Mouse (Mus musculus) forebrain, embryonic 11.5 days (tissue): ENCODE results near the gene Usp10. TPM values are rescaled to one million over a fixed set of nuclear protein-coding genes. Genes with fewer than 3 reads are reported as not detected.

Source experiments
- ATAC-seq: fragments of 200-750 bp; cut with Nextera tagmentation; replicated peaks from 2 replicates; pipeline ENCODE4 v1.8.0; 2017; ENCODE audit warnings: moderate TSS enrichment; ENCODE audit not compliant: low FRiP score
- DNase-seq: peaks from one replicate; pipeline ENCODE4 v3.0.0-alpha.2; 2017; ENCODE audit warnings: low spot score
- H3K27ac ChIP-seq: fragments of 300-500 bp; sonication (generic); 2 replicates; pipeline ENCODE4 v1.5.1; 2014; ENCODE audit warnings: low read depth, low read length
- H3K27me3 ChIP-seq: fragments of 300-500 bp; sonication (generic); 2 replicates; pipeline ENCODE4 v1.6.1; 2014; ENCODE audit warnings: mild to moderate bottlenecking, low read length, mixed read lengths; ENCODE audit not compliant: control insufficient read depth, insufficient read depth
- H3K36me3 ChIP-seq: fragments of 300-500 bp; sonication (generic); 2 replicates; pipeline ENCODE4 v1.6.1; 2014; ENCODE audit warnings: mild to moderate bottlenecking, low read length, moderate library complexity, mixed read lengths; ENCODE audit not compliant: control insufficient read depth, insufficient read depth
- H3K4me1 ChIP-seq: fragments of 300-500 bp; sonication (generic); replicated peaks from 2 replicates; pipeline ENCODE4 v1.6.1; 2014; ENCODE audit warnings: low read length, mixed read lengths; ENCODE audit not compliant: control insufficient read depth, insufficient read depth
- H3K4me2 ChIP-seq: fragments of 300-500 bp; sonication (generic); 2 replicates; pipeline ENCODE4 v1.6.1; 2014; ENCODE audit warnings: low read depth, mild to moderate bottlenecking, low read length, moderate library complexity, mixed read lengths; ENCODE audit not compliant: severe bottlenecking
- H3K4me3 ChIP-seq: fragments of 300-500 bp; sonication (generic); 2 replicates; pipeline ENCODE4 v1.5.1; 2014; ENCODE audit warnings: low read depth, low read length
- H3K9ac ChIP-seq: fragments of 300-500 bp; sonication (generic); 2 replicates; pipeline ENCODE4 v1.6.1; 2014; ENCODE audit warnings: low read length
- H3K9me3 ChIP-seq: fragments of 300-500 bp; sonication (generic); 2 replicates; pipeline ENCODE4 v1.6.1; 2016; ENCODE audit warnings: low read length, mixed read lengths; ENCODE audit not compliant: control insufficient read depth
- WGBS: fragments of 180-500 bp; shearing (Covaris S2); extraction: QIAGEN DNeasy Blood & Tissue Kit; methylation state at CpG from one replicate; pipeline ENCODE4 v1.1.7; 2014; 5-methylcytosine and 5-hydroxymethylcytosine counted together
- polyA plus RNA-seq: library from polyadenylated mRNA; unstranded; fragments of >200 nt; fragmentation: Nextera tagmentation; extraction: Ambion mirVana; gene quantifications from 2 replicates; pipeline ENCODE4 v1.2.1, GENCODE M21; 2014

Usp10 gene
- polyA plus RNA-seq, 1 experiment from 2014 or later: 209 TPM

DNA sequence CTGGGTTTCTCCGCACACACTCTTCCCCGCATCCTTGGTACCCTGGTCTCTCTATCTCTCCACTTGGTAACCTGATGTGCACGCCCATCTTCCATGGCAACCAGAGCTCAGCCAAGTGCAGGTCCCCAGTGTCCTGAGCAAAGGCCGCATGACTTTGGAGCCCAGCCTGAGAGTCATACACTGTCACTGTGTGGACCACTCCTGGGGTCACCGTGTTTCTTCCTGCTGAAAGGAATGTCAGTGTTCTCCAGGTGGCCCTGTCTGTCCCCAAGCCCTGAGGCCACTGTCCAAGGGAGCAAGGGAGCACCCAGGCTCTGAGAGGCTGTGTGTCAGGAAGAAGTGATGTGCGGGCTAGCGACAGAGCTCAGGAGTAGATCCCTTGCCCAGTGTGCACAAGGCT, 26.9 kb upstream of the Usp10 start:
- ATAC-seq: no peak
- Histone ChIP-seq H3K4me1 (0 out of 2 replicates have a peak, but pooled peaks cover 3% of the 10 kb centered on the region), H3K36me3 (no peaks in the 10 kb centered on the region), H3K9ac (no peak overlapping the region), H3K4me3 (no peak overlapping the region), H3K9me3 (no peaks in the 10 kb centered on the region), H3K4me2 (no peak overlapping the region), H3K27me3 (no peaks in the 10 kb centered on the region), H3K27ac (no peak overlapping the region)
- WGBS: 90% methylated on average over 7 of the region's 7 CpGs
- no peak for DNase-seq

DNA sequence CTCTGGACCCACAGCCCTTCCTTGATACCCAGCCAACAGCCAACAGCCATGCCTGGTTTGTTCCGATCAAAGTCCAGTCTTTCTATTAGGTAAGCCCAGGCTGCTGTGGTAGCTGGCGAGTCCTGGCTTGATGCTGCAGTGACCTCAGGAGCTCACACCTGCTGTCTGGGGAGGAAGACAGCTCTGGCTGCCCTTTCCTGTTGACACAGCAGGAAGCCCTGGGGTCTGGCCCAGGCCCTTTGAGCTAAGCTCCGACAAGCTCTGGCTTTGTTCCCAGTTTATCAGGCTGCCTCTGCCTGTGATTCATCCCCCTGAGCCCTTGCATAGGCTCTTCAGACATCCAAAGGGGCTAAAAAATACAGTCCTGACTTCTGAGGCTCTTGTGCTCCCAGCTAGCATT, 24.5 kb upstream of the Usp10 start:
- Histone ChIP-seq H3K27ac (no peak overlapping the region), H3K4me2 (no peak overlapping the region), H3K27me3 (no peaks in the 10 kb centered on the region), H3K36me3 (no peaks in the 10 kb centered on the region), H3K4me1 (0 out of 2 replicates have a peak, but pooled peaks cover 3% of the 10 kb centered on the region), H3K9me3 (no peaks in the 10 kb centered on the region), H3K9ac (no peak overlapping the region), H3K4me3 (no peak overlapping the region)
- WGBS: 30% methylated on average over 3 of the region's 3 CpGs
- ATAC-seq (no peak), DNase-seq (no peak)

GRCm38 (mm10) chr8:119887130-119887529, 23.0 kb upstream of the Usp10 start:
- Histone ChIP-seq H3K9me3 (no peaks in the 10 kb centered on the region), H3K27ac (no peak overlapping the region), H3K27me3 (no peaks in the 10 kb centered on the region), H3K4me2 (no peak overlapping the region), H3K9ac (no peak overlapping the region), H3K4me1 (0 out of 2 replicates have a peak, but pooled peaks cover 3% of the 10 kb centered on the region), H3K36me3 (no peaks in the 10 kb centered on the region), H3K4me3 (no peak overlapping the region)
- WGBS: 93% methylated on average over 3 of the region's 3 CpGs
- peak; percentile 76 for DNase-seq
- no peak for ATAC-seq

DNA sequence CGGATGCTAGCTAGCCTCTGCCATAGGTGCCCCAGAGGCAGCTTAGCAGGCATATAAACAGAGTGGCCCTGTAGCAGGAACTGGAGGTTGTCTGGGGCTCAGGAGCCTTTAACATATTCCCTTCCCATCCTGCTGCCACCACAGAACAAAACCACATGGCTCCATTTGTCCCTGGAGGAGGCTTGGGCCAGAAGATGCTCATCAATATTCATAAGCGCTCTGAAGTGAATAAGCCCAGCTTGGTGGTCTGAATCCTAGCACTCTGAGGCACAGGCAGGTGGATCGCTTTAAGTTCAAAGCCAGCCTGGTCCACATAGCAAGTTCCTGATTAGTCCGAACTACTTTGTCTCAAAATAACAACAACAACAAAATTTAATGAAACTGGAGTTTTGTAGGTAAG, 22.1 kb upstream of the Usp10 start:
- Histone ChIP-seq H3K36me3 (no peaks in the 10 kb centered on the region), H3K4me1 (0 out of 2 replicates have a peak, but pooled peaks cover 3% of the 10 kb centered on the region), H3K9ac (no peak overlapping the region), H3K27ac (no peak overlapping the region), H3K4me3 (no peak overlapping the region), H3K4me2 (no peak overlapping the region), H3K9me3 (no peaks in the 10 kb centered on the region), H3K27me3 (no peaks in the 10 kb centered on the region)
- DNase-seq: no peak
- WGBS: 67% methylated on average over 4 of the region's 4 CpGs
- no peak for ATAC-seq

- H3K9me3 ChIP-seq: no peaks in the 10 kb centered on the region
- H3K9ac ChIP-seq: no peak overlapping the region
- H3K27me3 ChIP-seq: peaks cover 17% of the 10 kb centered on the region
- ATAC-seq (no peak), DNase-seq (no peak)
- 82% methylated on average over 4 of the region's 4 CpGs for WGBS
- H3K27ac ChIP-seq: no peak overlapping the region
- no peak overlapping the region for H3K4me2 ChIP-seq
- no peaks in the 10 kb centered on the region for H3K4me1 ChIP-seq
- H3K36me3 ChIP-seq: no peaks in the 10 kb centered on the region
- H3K4me3 ChIP-seq: no peak overlapping the region
These were observed 13.1 kb upstream of the Usp10 start for GRCm38 (mm10) chr8:119897069-119897468.

DNA sequence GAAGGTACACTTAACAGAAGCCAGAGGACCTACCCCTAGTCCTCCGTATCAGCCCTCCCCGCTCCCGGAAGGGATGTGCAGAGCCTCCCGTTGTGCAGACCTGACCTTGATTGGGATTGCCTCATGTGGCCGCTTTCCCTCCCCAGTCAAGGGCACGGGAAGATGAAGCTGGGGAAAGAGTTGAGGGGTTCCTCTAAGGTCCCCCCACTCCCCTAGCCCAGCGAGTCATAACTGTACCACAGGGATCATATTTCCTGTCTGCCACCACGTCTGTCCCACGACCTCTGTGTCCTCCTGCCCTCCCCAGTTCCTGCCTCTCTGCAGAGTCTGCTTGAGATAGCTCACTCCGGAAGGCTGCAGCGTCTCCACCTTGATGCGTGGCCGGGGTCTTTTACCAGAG, 12.2 kb upstream of the Usp10 start:
- peaks cover 17% of the 10 kb centered on the region for H3K27me3 ChIP-seq
- no peak for DNase-seq
- H3K9ac ChIP-seq: no peak overlapping the region
- H3K4me1 ChIP-seq: no peaks in the 10 kb centered on the region
- no peak overlapping the region for H3K4me3 ChIP-seq
- H3K4me2 ChIP-seq: no peak overlapping the region
- 28% methylated on average over 13 of the region's 13 CpGs for WGBS
- ATAC-seq: no peak
- H3K36me3 ChIP-seq: no peaks in the 10 kb centered on the region
- no peak overlapping the region for H3K27ac ChIP-seq
- H3K9me3 ChIP-seq: no peaks in the 10 kb centered on the region

DNA sequence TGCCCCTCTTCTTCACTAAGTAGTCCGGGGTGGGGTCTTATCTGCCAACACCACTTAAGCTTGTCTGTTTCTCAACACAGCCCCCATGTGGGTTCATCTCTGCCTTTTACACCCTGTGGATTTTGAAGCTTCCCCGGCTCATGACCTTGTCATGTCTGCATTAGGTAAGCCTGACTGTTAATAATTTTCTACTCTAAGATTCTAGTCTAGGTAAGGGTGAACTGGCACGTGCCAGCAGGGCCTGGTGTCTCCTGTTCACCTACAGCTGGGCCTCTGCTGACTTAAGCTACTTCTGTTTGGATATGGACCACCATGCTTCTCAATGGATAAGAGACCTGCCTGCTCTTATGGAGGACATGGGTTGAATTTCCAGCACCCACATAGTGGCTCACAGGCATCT, 8.8 kb upstream of the Usp10 start:
- Histone ChIP-seq H3K27ac (no peak overlapping the region), H3K9me3 (no peaks in the 10 kb centered on the region), H3K4me3 (no peak overlapping the region), H3K36me3 (no peaks in the 10 kb centered on the region), H3K27me3 (peaks cover 17% of the 10 kb centered on the region), H3K4me1 (no peaks in the 10 kb centered on the region), H3K9ac (no peak overlapping the region), H3K4me2 (no peak overlapping the region)
- ATAC-seq (no peak), DNase-seq (no peak)
- WGBS: 90% methylated on average over 3 of the region's 3 CpGs

- Histone ChIP-seq H3K36me3 (no peaks in the 10 kb centered on the region), H3K9ac (no peak overlapping the region), H3K4me2 (no peak overlapping the region), H3K9me3 (no peaks in the 10 kb centered on the region), H3K4me3 (no peak overlapping the region), H3K4me1 (no peaks in the 10 kb centered on the region), H3K27me3 (peaks cover 15% of the 10 kb centered on the region), H3K27ac (no peak overlapping the region)
- WGBS: 71% methylated on average over 8 of the region's 8 CpGs
- DNase-seq (no peak), ATAC-seq (no peak)
These were observed 8.2 kb upstream of the Usp10 start for GRCm38 (mm10) chr8:119901952-119902351.

DNA sequence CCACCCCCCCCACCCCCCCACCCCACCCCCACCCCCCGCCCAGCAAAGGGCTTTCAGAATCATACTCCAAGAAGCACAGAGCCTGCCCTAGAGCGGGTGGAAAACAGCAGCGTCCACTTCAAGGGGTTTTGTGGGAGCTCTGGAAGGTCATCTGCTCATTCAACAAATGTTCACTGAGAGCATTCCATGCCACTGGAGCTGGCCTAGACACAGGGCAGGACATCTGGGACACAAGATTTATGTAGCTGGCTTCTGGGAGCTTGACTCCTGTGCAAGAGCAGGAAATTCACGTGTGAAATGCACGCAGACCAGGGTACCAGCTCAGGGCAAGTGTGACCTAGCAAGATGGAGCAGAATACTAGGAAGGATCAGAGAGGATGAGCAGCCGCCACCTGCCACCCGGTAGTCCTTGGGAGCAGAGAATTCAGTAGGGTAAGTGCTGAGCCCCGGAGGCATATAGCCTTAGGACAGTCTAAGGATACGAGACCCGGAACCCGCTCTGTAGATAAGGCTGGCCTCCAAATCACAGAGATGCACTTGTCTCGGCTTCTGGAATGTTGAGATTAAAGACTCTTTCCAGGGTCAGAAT, 5.7 kb upstream of the Usp10 start:
- no peak for ATAC-seq
- Histone ChIP-seq H3K9me3 (no peaks in the 10 kb centered on the region), H3K27me3 (no peaks in the 10 kb centered on the region), H3K9ac (no peak overlapping the region), H3K4me2 (no peak overlapping the region), H3K4me3 (no peak overlapping the region), H3K4me1 (no peaks in the 10 kb centered on the region), H3K27ac (no peak overlapping the region), H3K36me3 (no peaks in the 10 kb centered on the region)
- DNase-seq: no peak
- 54% methylated on average over 12 of the region's 12 CpGs for WGBS
